8 mouse cellular contexts compared by ENCODE assay signal in genomic region chr17:23791079-23791357, GRCm38 (mm10). TPM values are rescaled to one million over a fixed set of nuclear protein-coding genes. Genes with fewer than 3 reads are reported as not detected.
A peak's percentile ranks its signal among the peaks of the same experiment; 100 is the strongest.
DNase-seq lines count a peak whose midpoint lies in the region; ATAC-seq lines count a peak whose summit lies in the region.

No protein-coding gene starts in this region.

- H3K4me2 ChIP-seq in heart, embryonic 15.5 days = peak overlapping the region; percentile 80
- H3K4me2 ChIP-seq in hindbrain, embryonic 14.5 days (replicated peaks) = peak overlapping the region; percentile 77
- H3K4me2 ChIP-seq in midbrain, embryonic 13.5 days (replicated peaks) = peak overlapping the region; percentile 64

- no peaks in the 10 kb centered on the region for H3K27me3 ChIP-seq in heart, embryonic 15.5 days
- no peaks in the 10 kb centered on the region for H3K27me3 ChIP-seq in hindbrain, embryonic 14.5 days (ENCODE audit: control insufficient read depth, insufficient read depth, low read length)
- H3K27me3 ChIP-seq in midbrain, embryonic 13.5 days = no peaks in the 10 kb centered on the region

- intact Hi-C loops in heart, postnatal 25 days (cut with DNase I) = no loop called here

- 0 out of 2 replicates have a peak, but pooled peaks have one; percentile 20 for ATAC-seq in heart, embryonic 15.5 days (replicated peaks; ENCODE audit: insufficient number of reproducible peaks, insufficient read depth, low FRiP score, low read depth)
- ATAC-seq in hindbrain, embryonic 14.5 days (ENCODE audit: low FRiP score) = no peak
- peak; percentile 14; the same call in 1 of the 2 replicates for ATAC-seq in midbrain, embryonic 13.5 days

- H3K36me3 ChIP-seq in heart, embryonic 15.5 days = no peaks in the 10 kb centered on the region
- no peaks in the 10 kb centered on the region for H3K36me3 ChIP-seq in hindbrain, embryonic 14.5 days (replicated peaks; ENCODE audit: control insufficient read depth, insufficient read depth)
- H3K36me3 ChIP-seq in midbrain, embryonic 13.5 days = no peaks in the 10 kb centered on the region

- H3K4me3 ChIP-seq in heart, embryonic 15.5 days = peak overlapping the region; percentile 50
- peak overlapping the region; percentile 35 for H3K4me3 ChIP-seq in hindbrain, embryonic 14.5 days (replicated peaks; ENCODE audit: low read length)
- peak overlapping the region; percentile 42 for H3K4me3 ChIP-seq in midbrain, embryonic 13.5 days (replicated peaks)

- peaks cover 19% of the 10 kb centered on the region for H3K4me1 ChIP-seq in heart, embryonic 15.5 days (replicated peaks)
- H3K4me1 ChIP-seq in hindbrain, embryonic 14.5 days (replicated peaks; ENCODE audit: control insufficient read depth, insufficient read depth, low read length) = peaks cover 29% of the 10 kb centered on the region
- H3K4me1 ChIP-seq in midbrain, embryonic 13.5 days (replicated peaks) = peaks cover 30% of the 10 kb centered on the region

- 47% methylated on average over 2 of the region's 2 CpGs for WGBS in heart, embryonic 15.5 days
- 45% methylated on average over 2 of the region's 2 CpGs for WGBS in hindbrain, embryonic 14.5 days
- 66% methylated on average over 2 of the region's 2 CpGs for WGBS in midbrain, embryonic 13.5 days

- no peak overlapping the region; the same call in 1 of the 2 replicates for H3K9ac ChIP-seq in heart, embryonic 15.5 days
- peak overlapping the region; percentile 77 for H3K9ac ChIP-seq in hindbrain, embryonic 14.5 days
- H3K9ac ChIP-seq in midbrain, embryonic 13.5 days (replicated peaks) = peak overlapping the region; percentile 81

- no peak for DNase-seq in heart, postnatal 25 days (ENCODE audit: low spot score)
- DNase-seq in brain, adult 2 months (ENCODE audit: low read depth, low spot score) = peak; percentile 65
- DNase-seq in hindbrain, embryonic 14.5 days (ENCODE audit: low spot score) = peak; percentile 37
- DNase-seq in layer of hippocampus, adult 8-10 months (ENCODE audit: low spot score in 2 of 2) = no peak
- no peak for DNase-seq in testis, postnatal 14 days (ENCODE audit: low spot score)
- no peak for DNase-seq in spleen, postnatal 36 days (ENCODE audit: low spot score in 2 of 2)

- no peaks in the 10 kb centered on the region for H3K9me3 ChIP-seq in heart, embryonic 15.5 days (replicated peaks)
- H3K9me3 ChIP-seq in hindbrain, embryonic 14.5 days (ENCODE audit: control insufficient read depth, low read length) = no peaks in the 10 kb centered on the region
- H3K9me3 ChIP-seq in midbrain, embryonic 13.5 days = no peaks in the 10 kb centered on the region

- peak overlapping the region; percentile 85 for H3K27ac ChIP-seq in heart, embryonic 15.5 days
- H3K27ac ChIP-seq in hindbrain, embryonic 14.5 days = peak overlapping the region; percentile 96
- peak overlapping the region; percentile 94 for H3K27ac ChIP-seq in midbrain, embryonic 13.5 days

RNA-seq across cellular contexts. Expression of gene Srrm2, which starts 0.7 kb away (rescaled TPM):
- 315 and 320 TPM in 2 replicates for polyA plus RNA-seq in heart, embryonic 15.5 days (2015; fragmentation: Nextera tagmentation; extraction: Ambion mirVana)
- 100 to 1,000 TPM; 157 to 162 TPM for total RNA-seq in heart, postnatal 25 days (2021)
- 390 and 455 TPM in 2 replicates for polyA plus RNA-seq in hindbrain, embryonic 14.5 days (2014; fragmentation: Nextera tagmentation; extraction: Ambion mirVana)
- 639 and 664 TPM in 2 replicates for polyA plus RNA-seq in midbrain, embryonic 13.5 days (2015; fragmentation: Nextera tagmentation; extraction: Ambion mirVana)
- 100 to 1,000 TPM; 503 to 777 (median 666) TPM for total RNA-seq in layer of hippocampus, adult 8-10 months (2022)

RNA-seq across cellular contexts. Expression of gene Flywch2, which starts 5.1 kb away (rescaled TPM):
- polyA plus RNA-seq in heart, embryonic 15.5 days (2015; fragmentation: Nextera tagmentation; extraction: Ambion mirVana) = 4.8 and 9.1 TPM in 2 replicates
- 1 to 10 TPM in 1 of 2 experiments, under 1 TPM in 1; 0.88 to 1.6 TPM for total RNA-seq in heart, postnatal 25 days (2021)
- polyA plus RNA-seq in hindbrain, embryonic 14.5 days (2014; fragmentation: Nextera tagmentation; extraction: Ambion mirVana) = 75.4 and 78.4 TPM in 2 replicates
- polyA plus RNA-seq in midbrain, embryonic 13.5 days (2015; fragmentation: Nextera tagmentation; extraction: Ambion mirVana) = 63.9 and 70.5 TPM in 2 replicates
- 10 to 100 TPM in 2 of 4 experiments, 1 to 10 TPM in 2; 8.1 to 11.7 (median 10.1) TPM for total RNA-seq in layer of hippocampus, adult 8-10 months (2022)

RNA-seq across cellular contexts. Expression of gene Flywch1, which starts 19.6 kb away (rescaled TPM):
- 36.5 and 47.5 TPM in 2 replicates for polyA plus RNA-seq in heart, embryonic 15.5 days (2015; fragmentation: Nextera tagmentation; extraction: Ambion mirVana)
- 10 to 100 TPM; 29.7 to 33.2 TPM for total RNA-seq in heart, postnatal 25 days (2021)
- 179 and 183 TPM in 2 replicates for polyA plus RNA-seq in hindbrain, embryonic 14.5 days (2014; fragmentation: Nextera tagmentation; extraction: Ambion mirVana)
- polyA plus RNA-seq in midbrain, embryonic 13.5 days (2015; fragmentation: Nextera tagmentation; extraction: Ambion mirVana) = 238 and 243 TPM in 2 replicates
- total RNA-seq in layer of hippocampus, adult 8-10 months (2022) = 100 to 1,000 TPM; 324 to 395 (median 358) TPM

RNA-seq across cellular contexts. Expression of gene Elob, which starts 37.9 kb away (rescaled TPM):
- polyA plus RNA-seq in heart, embryonic 15.5 days (2015; fragmentation: Nextera tagmentation; extraction: Ambion mirVana) = 782 and 921 TPM in 2 replicates
- 100 to 1,000 TPM; 353 to 372 TPM for total RNA-seq in heart, postnatal 25 days (2021)
- polyA plus RNA-seq in hindbrain, embryonic 14.5 days (2014; fragmentation: Nextera tagmentation; extraction: Ambion mirVana) = 1,176 and 1,404 TPM in 2 replicates
- polyA plus RNA-seq in midbrain, embryonic 13.5 days (2015; fragmentation: Nextera tagmentation; extraction: Ambion mirVana) = 1,286 and 1,324 TPM in 2 replicates
- 100 to 1,000 TPM; 314 to 381 (median 345) TPM for total RNA-seq in layer of hippocampus, adult 8-10 months (2022)

RNA-seq across cellular contexts. Expression of gene Prss33, which starts 44.8 kb away (rescaled TPM):
- 0.13 TPM in 1 of 2 replicates, not detected in the other for polyA plus RNA-seq in heart, embryonic 15.5 days (2015; fragmentation: Nextera tagmentation; extraction: Ambion mirVana)
- not detected for total RNA-seq in heart, postnatal 25 days (2021)
- polyA plus RNA-seq in hindbrain, embryonic 14.5 days (2014; fragmentation: Nextera tagmentation; extraction: Ambion mirVana) = not detected in 2 replicates
- polyA plus RNA-seq in midbrain, embryonic 13.5 days (2015; fragmentation: Nextera tagmentation; extraction: Ambion mirVana) = 0.30 and 0.36 TPM in 2 replicates
- under 1 TPM in 1 of 4 experiments, not detected in 3; 0.38 TPM for total RNA-seq in layer of hippocampus, adult 8-10 months (2022)

Comparison
In these comparisons a context has a peak if more than half of its experiments do, and no peak if none do; other contexts are left out.
1. DNase-seq: peak in brain, adult 2 months (single experiment) and hindbrain, embryonic 14.5 days (single experiment); none in heart, postnatal 25 days (single experiment), layer of hippocampus, adult 8-10 months (0 of 2), testis, postnatal 14 days (single experiment) and spleen, postnatal 36 days (0 of 2).
2. Peak in every context shown above with its lines, with median percentiles within 50 percentile points of each other: H3K27ac ChIP-seq, H3K4me2 ChIP-seq and H3K4me3 ChIP-seq.